Comparison of ENCODE assay signal across 8 mouse cellular contexts in the genomic region with DNA sequence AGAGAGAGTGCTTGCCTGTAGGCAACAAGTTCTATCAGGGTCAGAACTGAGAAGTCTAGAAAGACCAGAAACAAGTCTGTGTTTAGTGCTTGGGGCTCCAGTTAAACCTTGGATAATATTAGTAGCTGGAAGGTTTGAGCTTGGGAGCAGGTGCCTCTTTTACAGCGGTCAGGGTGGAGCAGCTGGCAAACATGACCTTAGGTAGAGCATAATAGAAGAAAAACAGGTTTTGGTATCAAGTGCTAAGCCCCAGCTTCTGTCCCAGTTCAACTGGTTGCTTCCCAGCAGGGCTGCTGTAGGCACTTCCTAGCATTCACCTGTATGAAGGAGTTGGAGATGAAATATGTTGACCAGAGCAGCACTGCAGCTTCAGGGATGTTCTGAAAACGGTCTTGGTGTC. TPM values are rescaled to one million over a fixed set of nuclear protein-coding genes. Genes with fewer than 3 reads are reported as not detected.
A peak's percentile ranks its signal among the peaks of the same experiment; 100 is the strongest.
DNase-seq lines count a peak whose midpoint lies in the region; ATAC-seq and TF ChIP-seq lines count a peak whose summit lies in the region.

No protein-coding gene starts in this region.

- H3K9me3 ChIP-seq in liver, embryonic 11.5 days (ENCODE audit: control insufficient read depth, low read length), result no peaks in the 10 kb centered on the region
- no peaks in the 10 kb centered on the region for H3K9me3 ChIP-seq in forebrain, embryonic 12.5 days
- H3K9me3 ChIP-seq in limb, embryonic 11.5 days (ENCODE audit: control insufficient read depth, low read length), result no peaks in the 10 kb centered on the region

- 56% methylated on average over 2 of the region's 2 CpGs for WGBS in liver, embryonic 11.5 days
- 78% methylated on average over 2 of the region's 2 CpGs for WGBS in forebrain, embryonic 12.5 days
- WGBS in limb, embryonic 11.5 days, result 76% methylated on average over 2 of the region's 2 CpGs

- no peak for DNase-seq in liver, embryonic 11.5 days (ENCODE audit: low spot score)
- no peak for DNase-seq in liver
- DNase-seq in limb, embryonic 11.5 days (ENCODE audit: low spot score), result no peak
- DNase-seq in right cerebral cortex, postnatal 10 days (ENCODE audit: low spot score in 2 of 2), result no peak
- DNase-seq in testis, postnatal 14 days (ENCODE audit: low spot score), result no peak
- no peak for DNase-seq in cerebellum, adult 9-11 months

- no peak overlapping the region for H3K4me3 ChIP-seq in liver, embryonic 11.5 days (ENCODE audit: low read depth, low read length)
- peak overlapping the region; percentile 81; the same call in 1 of the 2 replicates for H3K4me3 ChIP-seq in forebrain, embryonic 12.5 days (replicated peaks)
- H3K4me3 ChIP-seq in limb, embryonic 11.5 days (ENCODE audit: low read depth, low read length), result no peak overlapping the region
- H3K4me3 ChIP-seq in myocyte, result peak overlapping the region; percentile 60

- H3K27me3 ChIP-seq in liver, embryonic 11.5 days (replicated peaks; ENCODE audit: control insufficient read depth, insufficient read depth, low read length), result no peaks in the 10 kb centered on the region
- no peaks in the 10 kb centered on the region for H3K27me3 ChIP-seq in forebrain, embryonic 12.5 days
- no peaks in the 10 kb centered on the region for H3K27me3 ChIP-seq in limb, embryonic 11.5 days (ENCODE audit: control insufficient read depth, insufficient read depth, low read length)
- no peaks in the 10 kb centered on the region for H3K27me3 ChIP-seq in myocyte (ENCODE audit: control insufficient read depth, insufficient read depth, insufficient read length)

- peaks cover 11% of the 10 kb centered on the region for H3K4me1 ChIP-seq in liver, embryonic 11.5 days (replicated peaks; ENCODE audit: control insufficient read depth, insufficient read depth, low read length)
- H3K4me1 ChIP-seq in forebrain, embryonic 12.5 days, result peaks cover 19% of the 10 kb centered on the region
- 0 out of 2 replicates have a peak, but pooled peaks cover 6% of the 10 kb centered on the region for H3K4me1 ChIP-seq in limb, embryonic 11.5 days (ENCODE audit: control insufficient read depth, insufficient read depth, low read length)

- H3K9ac ChIP-seq in liver, embryonic 11.5 days (ENCODE audit: low read depth, low read length), result peak overlapping the region; percentile 82; the same call in 1 of the 2 replicates
- no peak overlapping the region for H3K9ac ChIP-seq in forebrain, embryonic 12.5 days
- H3K9ac ChIP-seq in limb, embryonic 11.5 days (ENCODE audit: low read length), result peak overlapping the region; percentile 55; the same call in 1 of the 2 replicates

- no peaks in the 10 kb centered on the region for H3K36me3 ChIP-seq in liver, embryonic 11.5 days (ENCODE audit: control insufficient read depth, insufficient read depth, low read length)
- peaks cover 4% of the 10 kb centered on the region; the same call in 1 of the 2 replicates for H3K36me3 ChIP-seq in forebrain, embryonic 12.5 days (replicated peaks)
- H3K36me3 ChIP-seq in limb, embryonic 11.5 days (ENCODE audit: control insufficient read depth, insufficient read depth, low read length), result no peaks in the 10 kb centered on the region
- H3K36me3 ChIP-seq in myocyte (ENCODE audit: control insufficient read depth, insufficient read depth), result no peaks in the 10 kb centered on the region

- TF ChIP-seq POLR2A in myocyte (IDR thresholded peaks at IDR 0.05; ENCODE audit: insufficient read length, low read depth), result no peak

- peak overlapping the region; percentile 98 for H3K4me2 ChIP-seq in liver, embryonic 11.5 days
- H3K4me2 ChIP-seq in forebrain, embryonic 12.5 days, result peak overlapping the region; percentile 89
- peak overlapping the region; percentile 87; the same call in 1 of the 2 replicates for H3K4me2 ChIP-seq in limb, embryonic 11.5 days (ENCODE audit: low read depth, severe bottlenecking)
- H3K4me2 ChIP-seq in myocyte (ENCODE audit: low read depth), result peak overlapping the region; percentile 99

- H3K79me2 ChIP-seq in myocyte (ENCODE audit: control insufficient read depth, insufficient read depth), result peaks cover 36% of the 10 kb centered on the region

- H3ac ChIP-seq in myocyte (ENCODE audit: control insufficient read depth, insufficient read length), result peak overlapping the region; percentile 19

- ATAC-seq in liver, embryonic 11.5 days (replicated peaks; ENCODE audit: low FRiP score), result no peak
- no peak for ATAC-seq in forebrain, embryonic 12.5 days (ENCODE audit: low FRiP score)
- ATAC-seq in limb, embryonic 11.5 days (ENCODE audit: insufficient number of reproducible peaks, low FRiP score, low TSS enrichment, low read depth), result no peak

- H3K27ac ChIP-seq in liver, embryonic 11.5 days (ENCODE audit: low read depth, low read length), result no peak overlapping the region
- no peak overlapping the region for H3K27ac ChIP-seq in forebrain, embryonic 12.5 days
- H3K27ac ChIP-seq in limb, embryonic 11.5 days (replicated peaks; ENCODE audit: low read depth, low read length), result no peak overlapping the region

TF ChIP-seq in myocyte, 11 proteins besides CTCF, POLR2A, EP300 and RAD21:
- TF ChIP-seq CEBPB (IDR thresholded peaks at IDR 0.05; ENCODE audit: insufficient read depth, poor library complexity, severe bottlenecking) (no peak), SRF (IDR thresholded peaks at IDR 0.05; ENCODE audit: control insufficient read depth, insufficient read length, low read depth) (no peak), TCF3 (IDR thresholded peaks at IDR 0.05; ENCODE audit: insufficient read length, low read depth) (no peak), POLR2AphosphoS2 (IDR thresholded peaks at IDR 0.05; ENCODE audit: insufficient read length, low read depth) (no peak), REST (IDR thresholded peaks at IDR 0.05; ENCODE audit: insufficient read depth, insufficient read length) (no peak)

RNA-seq across cellular contexts. Expression of gene Arfgap3, which starts 0.8 kb away (rescaled TPM):
- polyA plus RNA-seq in liver, embryonic 11.5 days (2014; fragmentation: Nextera tagmentation; extraction: Ambion mirVana), result 26.3 and 26.7 TPM in 2 replicates
- polyA plus RNA-seq in forebrain, embryonic 12.5 days (2016; fragmentation: Nextera tagmentation; extraction: Ambion mirVana), result 35.3 and 37.3 TPM in 2 replicates
- polyA plus RNA-seq in limb, embryonic 11.5 days (2014; fragmentation: Nextera tagmentation; extraction: Ambion mirVana), result 37.2 and 37.6 TPM in 2 replicates
- 45.3 TPM for polyA plus RNA-seq in myocyte (2012; fragmentation: generic; extraction: Trizol)

Comparison
In these comparisons a context has a peak if more than half of its experiments do, and no peak if none do; other contexts are left out.
1. H3K4me3 ChIP-seq: peak in forebrain, embryonic 12.5 days (single experiment) and myocyte (single experiment); none in liver, embryonic 11.5 days (single experiment) and limb, embryonic 11.5 days (single experiment).
2. Peak in every context shown above with its lines, with median percentiles within 50 percentile points of each other: H3K4me2 ChIP-seq.